Mouse (Mus musculus) embryonic fibroblast, embryonic 13.5 days (primary cell): ENCODE results near the gene Mnd1. TPM values are rescaled to one million over a fixed set of nuclear protein-coding genes. Genes with fewer than 3 reads are reported as not detected.

ENCODE experiments used
- H3K27ac ChIP-seq: 2 replicates; pipeline ENCODE4 v1.5.1; 2012; ENCODE audit warnings: low read length, control low read depth, inconsistent platforms; ENCODE audit not compliant: insufficient read depth
- H3K4me1 ChIP-seq: 2 replicates; pipeline ENCODE4 v1.6.1; 2011; ENCODE audit warnings: low read length; ENCODE audit not compliant: control insufficient read depth, insufficient read depth
- H3K4me3 ChIP-seq: 2 replicates; pipeline ENCODE4 v1.5.1; 2011; ENCODE audit warnings: mild to moderate bottlenecking, control low read depth, low read length; ENCODE audit not compliant: insufficient read depth
- CTCF ChIP-seq: IDR thresholded peaks from 2 replicates; pipeline ENCODE4 v1.5.1; 2011; ENCODE audit warnings: mild to moderate bottlenecking, control low read depth, low read length, moderate library complexity, borderline replicate concordance; ENCODE audit not compliant: insufficient read depth
- POLR2A ChIP-seq: IDR thresholded peaks from 2 replicates; pipeline ENCODE4 v1.6.1; 2011; ENCODE audit warnings: low read depth, mild to moderate bottlenecking, control low read depth, low read length, moderate library complexity
- polyA plus RNA-seq: library from polyadenylated mRNA; stranded (reverse); fragments of >200 nt; gene quantifications from 2 replicates; pipeline ENCODE4 v1.2.4, GENCODE M21; 2011; ENCODE audit warnings: low read depth; ENCODE audit not compliant: missing spikeins, insufficient read length

Mnd1 gene
- polyA plus RNA-seq, 1 experiment, result 5.4 TPM

DNA sequence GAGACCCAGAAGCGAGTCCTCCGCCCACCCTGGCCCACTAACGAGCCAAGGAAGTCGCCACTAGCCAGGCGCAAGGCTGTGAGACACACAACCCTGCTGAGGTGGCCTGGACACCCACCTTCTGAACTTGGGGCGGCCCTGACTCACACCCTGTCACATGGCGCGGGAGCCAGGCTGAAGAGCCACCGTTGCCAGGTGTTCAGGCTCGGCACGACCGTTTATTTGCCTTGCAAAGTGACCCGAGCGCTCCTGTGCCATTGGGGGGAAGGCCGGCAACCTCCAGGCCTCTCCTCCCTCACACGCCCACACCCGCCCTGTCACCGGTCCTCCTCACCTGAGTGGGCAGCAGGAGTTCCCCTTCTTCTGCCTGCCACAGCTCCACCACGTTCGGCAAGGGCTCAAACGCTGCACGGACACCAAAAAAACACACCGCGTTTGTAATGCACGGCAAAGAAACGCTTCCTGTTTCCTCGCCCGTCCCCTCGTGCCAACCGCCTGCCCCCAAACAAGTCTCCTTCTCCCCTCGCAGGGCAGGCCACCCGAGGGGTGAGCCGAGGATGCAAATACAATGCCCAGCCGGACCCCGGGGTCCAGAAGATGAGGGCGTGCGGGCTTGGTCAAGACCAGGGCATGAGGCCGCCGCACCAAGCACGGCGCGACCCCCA is 116.5 kb downstream of the Mnd1 start:
- TF ChIP-seq POLR2A (no peak), CTCF (no peak)
- Histone ChIP-seq H3K4me1 (no peaks in the 10 kb centered on the region), H3K4me3 (peak overlapping the region; percentile 87)

GRCm38 (mm10) chr3:84038126-84038525 is 117.5 kb downstream of the Mnd1 start:
- no peak for TF ChIP-seq POLR2A
- TF ChIP-seq CTCF, result no peak
- Histone ChIP-seq H3K4me1 (no peaks in the 10 kb centered on the region), H3K27ac (no peak overlapping the region), H3K4me3 (no peak overlapping the region)

More for the DNA sequence above, 116.5 kb downstream of the Mnd1 start:
- H3K27ac ChIP-seq, result no peak overlapping the region

Other genes with a start within 250 kb of the Mnd1 start
- gene Tmem131l, start 115.6 kb downstream of the Mnd1 start, polyA plus RNA-seq, result 11.6 and 22.6 TPM in 2 replicates
- not detected in 2 replicates for gene Gm6525, start 18.3 kb upstream of the Mnd1 start, polyA plus RNA-seq
- gene Trim2, start 151.1 kb upstream of the Mnd1 start, polyA plus RNA-seq, result 17.5 and 20.6 TPM in 2 replicates